Mouse (Mus musculus): ENCODE data around the gene Castor2. TPM values are rescaled to one million over a fixed set of nuclear protein-coding genes. Genes with fewer than 3 reads are reported as not detected.

Gene Castor2
- total RNA-seq, 2 experiments from 2014 or later, result 0.31 to 1.0 TPM

- ATAC-seq (replicated peaks; ENCODE audit: low FRiP score, low TSS enrichment, poor library complexity, severe bottlenecking), result peak; percentile 22; the same call in 1 of the 2 replicates
These were observed 87.6 kb downstream of the Castor2 start for GRCm38 (mm10) chr5:134186961-134187731.

- ATAC-seq (replicated peaks; ENCODE audit: low FRiP score, low TSS enrichment, poor library complexity, severe bottlenecking), result no peak
These were observed 89.1 kb downstream of the Castor2 start for GRCm38 (mm10) chr5:134188571-134188970.

- ATAC-seq (replicated peaks; ENCODE audit: low FRiP score, low TSS enrichment, poor library complexity, severe bottlenecking), result no peak
These were observed 94.2 kb downstream of the Castor2 start for GRCm38 (mm10) chr5:134193664-134194063.

Other genes with a start within 250 kb of the Castor2 start
- 28.5 and 44.3 TPM in 2 replicates for gene Rcc1l, start 77.1 kb downstream of the Castor2 start, total RNA-seq (2014; fragmentation: Nextera tagmentation)
- 8.8 and 9.8 TPM in 2 replicates for gene Rcc1l, start 77.1 kb downstream of the Castor2 start, total RNA-seq (2017)
- gene Gtf2ird2, start 84.3 kb downstream of the Castor2 start, total RNA-seq (2014; fragmentation: Nextera tagmentation), result 11.6 and 16.0 TPM in 2 replicates
- gene Gtf2ird2, start 84.3 kb downstream of the Castor2 start, total RNA-seq (2017), result 8.6 and 9.0 TPM in 2 replicates
- 1.7 and 12.8 TPM in 2 replicates for gene Ncf1, start 129.9 kb downstream of the Castor2 start, total RNA-seq (2014; fragmentation: Nextera tagmentation)
- gene Ncf1, start 129.9 kb downstream of the Castor2 start, total RNA-seq (2017), result 3.3 and 3.9 TPM in 2 replicates
- 107 and 116 TPM in 2 replicates for gene Gtf2i, start 215.0 kb downstream of the Castor2 start, total RNA-seq (2014; fragmentation: Nextera tagmentation)
- 42.8 and 45.5 TPM in 2 replicates for gene Gtf2i, start 215.0 kb downstream of the Castor2 start, total RNA-seq (2017)

Measured in megakaryocyte-erythroid progenitor cell, adult 5-6 weeks (primary cell).